Mouse (Mus musculus): Measurements from ENCODE around the gene Etv5.

The Etv5 gene

DNA sequence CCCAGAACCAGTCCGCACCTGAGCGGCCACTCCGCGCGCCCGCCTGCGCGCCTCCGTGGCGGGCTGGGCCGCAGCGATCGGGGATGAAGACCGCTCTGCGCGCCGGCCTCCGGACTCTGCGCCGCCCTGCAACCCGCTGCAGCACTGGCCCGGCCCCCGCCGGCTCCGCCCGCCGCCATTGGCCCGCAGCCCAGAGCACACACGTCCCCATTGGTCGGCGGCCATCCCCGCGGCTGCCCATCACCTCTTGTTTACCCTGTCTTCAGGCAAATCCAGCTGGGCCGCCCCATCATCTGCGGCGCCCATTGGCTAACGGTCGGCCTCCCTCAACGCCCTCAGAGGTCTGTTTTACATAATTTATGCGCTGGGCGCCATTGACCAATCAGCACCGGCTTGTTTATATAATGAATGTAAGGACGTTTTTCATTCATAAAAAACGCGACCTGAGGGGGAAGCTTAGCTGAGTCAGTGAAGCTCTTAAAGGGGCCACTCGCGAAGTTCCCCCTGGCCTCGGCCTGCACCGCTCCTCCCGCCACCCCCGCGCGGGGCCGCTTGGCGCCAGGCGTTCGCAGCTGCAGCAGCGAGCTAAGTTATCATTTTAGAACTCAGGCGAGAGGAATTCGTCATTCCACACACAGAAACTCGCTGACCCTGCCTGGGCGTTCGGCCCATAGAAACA, at the start of gene Etv5:
Gene Etv5 (minus strand): TSS at position 221 of the 679 bp plus-strand sequence.
- 0 out of 2 replicates have a peak, but pooled peaks cover 1% of the 10 kb centered on the region for H3K27me3 ChIP-seq (ENCODE audit: control insufficient read depth, insufficient read depth, low read length, poor library complexity, severe bottlenecking)
- peak; percentile 99 for DNase-seq (ENCODE audit: low read depth, low spot score)
- H3K36me3 ChIP-seq (ENCODE audit: control insufficient read depth, insufficient read depth, low read length, poor library complexity, severe bottlenecking): no peaks in the 10 kb centered on the region

GRCm38 (mm10) chr16:22483900-22484299, 44.4 kb upstream of the Etv5 start:
- Histone ChIP-seq H3K36me3 (ENCODE audit: control insufficient read depth, insufficient read depth, low read length, poor library complexity, severe bottlenecking) (no peaks in the 10 kb centered on the region), H3K27me3 (ENCODE audit: control insufficient read depth, insufficient read depth, low read length, poor library complexity, severe bottlenecking) (no peaks in the 10 kb centered on the region)
- DNase-seq (ENCODE audit: low read depth, low spot score): no peak

GRCm38 (mm10) chr16:22479322-22479721, 39.8 kb upstream of the Etv5 start:
- DNase-seq (ENCODE audit: low read depth, low spot score): no peak
- Histone ChIP-seq H3K27me3 (ENCODE audit: control insufficient read depth, insufficient read depth, low read length, poor library complexity, severe bottlenecking) (no peaks in the 10 kb centered on the region), H3K36me3 (ENCODE audit: control insufficient read depth, insufficient read depth, low read length, poor library complexity, severe bottlenecking) (no peaks in the 10 kb centered on the region)

DNA sequence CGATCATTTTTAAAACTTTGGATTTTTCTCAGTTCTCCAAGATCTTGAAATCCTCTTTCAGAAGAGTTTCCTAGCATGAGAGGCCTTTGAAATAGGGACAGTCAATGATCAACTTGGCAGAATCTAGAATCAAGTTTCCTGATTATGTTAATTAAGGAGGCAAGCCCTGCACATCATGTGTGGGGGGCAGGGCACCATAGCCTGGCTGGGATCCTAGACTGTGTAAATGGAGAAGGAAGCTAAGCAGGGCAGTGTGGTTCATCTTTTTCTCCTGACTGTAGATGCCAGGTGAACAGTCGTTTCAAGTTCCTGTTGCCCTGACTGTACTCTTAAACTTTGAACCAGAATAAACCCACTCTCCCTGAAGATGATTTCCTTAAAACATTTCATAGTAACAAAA, 32.2 kb upstream of the Etv5 start:
- DNase-seq (ENCODE audit: low read depth, low spot score): no peak
- Histone ChIP-seq H3K36me3 (ENCODE audit: control insufficient read depth, insufficient read depth, low read length, poor library complexity, severe bottlenecking) (no peaks in the 10 kb centered on the region; the same call in 1 of the 2 replicates), H3K27me3 (ENCODE audit: control insufficient read depth, insufficient read depth, low read length, poor library complexity, severe bottlenecking) (no peaks in the 10 kb centered on the region; the same call in 1 of the 2 replicates)

DNA sequence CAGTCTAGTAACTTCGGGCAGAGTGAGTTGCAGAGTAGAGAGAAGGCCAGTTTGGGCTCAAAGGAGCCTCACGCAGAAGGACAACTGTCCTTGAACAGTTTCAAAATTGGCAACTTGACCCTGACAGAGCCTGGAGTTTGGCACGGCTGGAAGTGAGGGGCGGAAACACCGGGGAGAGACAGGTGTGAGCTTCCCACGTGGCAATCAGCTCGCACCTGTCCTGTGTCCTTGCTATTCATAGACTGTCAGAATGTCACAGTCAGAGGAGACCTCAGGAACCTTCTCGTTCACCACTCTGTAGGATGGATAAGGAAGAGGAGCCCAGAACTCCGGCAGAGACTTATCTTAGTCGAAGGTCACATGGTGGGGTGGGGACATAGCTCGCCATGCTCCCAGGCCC, 29.9 kb upstream of the Etv5 start:
- H3K36me3 ChIP-seq (ENCODE audit: control insufficient read depth, insufficient read depth, low read length, poor library complexity, severe bottlenecking): no peaks in the 10 kb centered on the region; the same call in 1 of the 2 replicates
- DNase-seq (ENCODE audit: low read depth, low spot score): no peak
- no peaks in the 10 kb centered on the region; the same call in 1 of the 2 replicates for H3K27me3 ChIP-seq (ENCODE audit: control insufficient read depth, insufficient read depth, low read length, poor library complexity, severe bottlenecking)

- no peak for DNase-seq (ENCODE audit: low read depth, low spot score)
- Histone ChIP-seq H3K27me3 (ENCODE audit: control insufficient read depth, insufficient read depth, low read length, poor library complexity, severe bottlenecking) (no peaks in the 10 kb centered on the region; the same call in 1 of the 2 replicates), H3K36me3 (ENCODE audit: control insufficient read depth, insufficient read depth, low read length, poor library complexity, severe bottlenecking) (no peaks in the 10 kb centered on the region)
Measured at GRCm38 (mm10) chr16:22467111-22467510, 27.6 kb upstream of the Etv5 start.

- Histone ChIP-seq H3K27me3 (ENCODE audit: control insufficient read depth, insufficient read depth, low read length, poor library complexity, severe bottlenecking) (no peaks in the 10 kb centered on the region; the same call in 1 of the 2 replicates), H3K36me3 (ENCODE audit: control insufficient read depth, insufficient read depth, low read length, poor library complexity, severe bottlenecking) (no peaks in the 10 kb centered on the region)
- DNase-seq (ENCODE audit: low read depth, low spot score): peak; percentile 59
Measured at GRCm38 (mm10) chr16:22466381-22466780, 26.9 kb upstream of the Etv5 start.

DNA sequence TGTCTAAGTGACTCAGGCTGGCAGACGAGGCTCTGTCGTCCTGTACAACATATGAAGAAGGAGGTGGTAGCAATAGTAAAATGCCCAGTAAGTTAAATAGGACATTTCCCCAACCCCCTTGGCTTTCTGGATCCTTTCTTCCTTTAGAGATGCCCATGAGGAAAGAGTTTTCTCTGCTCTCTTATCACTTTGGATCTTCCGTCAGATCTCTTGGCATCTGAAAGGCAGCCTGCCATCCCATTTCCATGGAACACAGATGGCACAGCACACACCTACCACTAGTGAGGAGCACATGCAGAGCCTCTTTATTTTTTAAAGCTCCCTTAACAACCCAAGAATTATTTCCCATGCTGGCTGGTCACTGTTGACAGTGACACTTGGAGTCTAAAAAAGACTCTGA, 22.7 kb upstream of the Etv5 start:
- DNase-seq (ENCODE audit: low read depth, low spot score): no peak
- no peaks in the 10 kb centered on the region for H3K36me3 ChIP-seq (ENCODE audit: control insufficient read depth, insufficient read depth, low read length, poor library complexity, severe bottlenecking)
- no peaks in the 10 kb centered on the region for H3K27me3 ChIP-seq (ENCODE audit: control insufficient read depth, insufficient read depth, low read length, poor library complexity, severe bottlenecking)

DNA sequence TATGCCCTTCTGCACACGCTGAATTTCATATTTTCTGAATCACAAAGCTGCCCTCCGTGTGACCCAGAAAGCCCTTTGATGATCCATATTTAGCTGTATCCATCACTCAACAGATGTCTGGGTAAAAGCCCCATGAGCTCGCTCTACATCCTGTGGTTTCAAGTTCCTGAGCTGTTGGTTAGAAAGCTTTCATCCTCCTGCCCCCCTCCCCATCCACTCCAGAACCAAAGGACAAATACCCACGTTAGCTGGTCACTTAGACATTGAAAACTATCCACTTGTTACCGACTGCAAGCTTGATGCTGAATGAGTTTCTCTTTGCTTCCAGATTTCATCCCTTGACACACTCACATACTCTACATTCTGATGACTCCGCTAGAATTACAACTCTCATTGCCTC, 22.2 kb upstream of the Etv5 start:
- H3K27me3 ChIP-seq (ENCODE audit: control insufficient read depth, insufficient read depth, low read length, poor library complexity, severe bottlenecking): no peaks in the 10 kb centered on the region
- no peak for DNase-seq (ENCODE audit: low read depth, low spot score)
- H3K36me3 ChIP-seq (ENCODE audit: control insufficient read depth, insufficient read depth, low read length, poor library complexity, severe bottlenecking): no peaks in the 10 kb centered on the region

- no peaks in the 10 kb centered on the region for H3K36me3 ChIP-seq (ENCODE audit: control insufficient read depth, insufficient read depth, low read length, poor library complexity, severe bottlenecking)
- H3K27me3 ChIP-seq (ENCODE audit: control insufficient read depth, insufficient read depth, low read length, poor library complexity, severe bottlenecking): no peaks in the 10 kb centered on the region
- no peak for DNase-seq (ENCODE audit: low read depth, low spot score)
Measured at GRCm38 (mm10) chr16:22460960-22461359, 21.4 kb upstream of the Etv5 start.

DNA sequence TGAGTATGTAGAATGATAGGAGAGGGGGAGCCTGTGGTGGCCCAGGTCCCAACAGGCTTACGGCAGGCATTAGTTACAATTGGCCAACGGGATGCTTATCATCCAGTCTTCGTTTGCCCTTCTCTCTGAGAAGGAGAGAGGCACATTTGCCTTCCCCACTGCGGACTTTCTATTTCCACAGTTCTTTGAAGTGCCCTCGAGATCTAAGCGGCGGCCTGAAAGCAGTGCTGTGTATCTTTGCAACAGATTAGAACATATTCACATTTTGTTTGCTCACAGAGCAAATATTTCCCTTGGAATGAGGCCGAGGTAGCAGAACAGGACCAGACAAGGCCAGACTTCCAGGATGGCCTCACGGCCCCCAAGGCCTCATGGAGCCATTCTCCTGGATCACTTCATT, 12.6 kb upstream of the Etv5 start:
- DNase-seq (ENCODE audit: low read depth, low spot score): no peak
- no peaks in the 10 kb centered on the region for H3K36me3 ChIP-seq (ENCODE audit: control insufficient read depth, insufficient read depth, low read length, poor library complexity, severe bottlenecking)
- H3K27me3 ChIP-seq (ENCODE audit: control insufficient read depth, insufficient read depth, low read length, poor library complexity, severe bottlenecking): no peaks in the 10 kb centered on the region

- no peak for DNase-seq (ENCODE audit: low read depth, low spot score)
- no peaks in the 10 kb centered on the region for H3K27me3 ChIP-seq (ENCODE audit: control insufficient read depth, insufficient read depth, low read length, poor library complexity, severe bottlenecking)
Measured at GRCm38 (mm10) chr16:22448093-22448492, 8.6 kb upstream of the Etv5 start.

DNA sequence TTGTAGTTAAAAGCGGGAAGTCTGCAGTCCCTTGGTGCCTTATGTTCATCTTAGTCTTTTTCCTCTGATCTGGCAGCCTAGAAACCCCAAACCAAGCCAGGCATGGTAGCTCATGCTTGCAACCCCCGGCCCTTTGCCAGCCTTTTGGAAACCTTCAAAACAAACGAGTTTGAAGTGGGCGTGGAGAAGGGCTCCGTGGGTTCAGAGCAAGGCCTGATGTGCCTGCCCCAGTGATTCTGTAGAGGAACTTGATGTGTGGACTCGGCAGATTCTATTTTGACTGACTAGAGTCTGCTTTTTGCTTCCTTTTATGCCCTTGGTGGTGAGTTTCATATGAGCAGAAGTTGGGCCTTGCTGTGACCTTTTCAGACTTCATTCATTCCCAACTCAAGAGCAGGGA, 5.3 kb upstream of the Etv5 start:
- no peaks in the 10 kb centered on the region for H3K36me3 ChIP-seq (ENCODE audit: control insufficient read depth, insufficient read depth, low read length, poor library complexity, severe bottlenecking)
- H3K27me3 ChIP-seq (ENCODE audit: control insufficient read depth, insufficient read depth, low read length, poor library complexity, severe bottlenecking): no peaks in the 10 kb centered on the region
- DNase-seq (ENCODE audit: low read depth, low spot score): peak; percentile 70

More at GRCm38 (mm10) chr16:22448093-22448492, 8.6 kb upstream of the Etv5 start:
- H3K36me3 ChIP-seq (ENCODE audit: control insufficient read depth, insufficient read depth, low read length, poor library complexity, severe bottlenecking): no peaks in the 10 kb centered on the region

DNA sequence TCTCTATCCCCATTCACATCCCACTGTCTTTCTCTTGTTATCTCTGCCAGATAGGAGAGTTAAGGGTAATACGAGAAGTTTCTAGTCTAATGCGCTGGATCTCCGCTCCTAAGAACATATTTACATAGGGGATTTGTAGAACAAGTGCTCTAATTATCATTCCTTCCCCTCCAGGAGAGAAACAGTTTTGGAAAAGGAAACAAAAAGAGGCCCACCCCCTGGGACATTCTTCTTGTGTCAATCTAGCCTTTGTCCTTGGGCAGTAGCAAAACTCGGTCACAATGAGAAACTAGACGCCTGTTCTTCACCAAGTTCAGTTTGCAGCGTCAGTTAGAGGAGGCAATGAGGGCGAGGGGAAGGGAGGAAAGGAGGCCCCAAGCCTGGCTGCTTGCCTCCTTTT, 2.7 kb upstream of the Etv5 start:
- DNase-seq (ENCODE audit: low read depth, low spot score): no peak
- H3K36me3 ChIP-seq (ENCODE audit: control insufficient read depth, insufficient read depth, low read length, poor library complexity, severe bottlenecking): no peaks in the 10 kb centered on the region
- H3K27me3 ChIP-seq (ENCODE audit: control insufficient read depth, insufficient read depth, low read length, poor library complexity, severe bottlenecking): no peaks in the 10 kb centered on the region

DNA sequence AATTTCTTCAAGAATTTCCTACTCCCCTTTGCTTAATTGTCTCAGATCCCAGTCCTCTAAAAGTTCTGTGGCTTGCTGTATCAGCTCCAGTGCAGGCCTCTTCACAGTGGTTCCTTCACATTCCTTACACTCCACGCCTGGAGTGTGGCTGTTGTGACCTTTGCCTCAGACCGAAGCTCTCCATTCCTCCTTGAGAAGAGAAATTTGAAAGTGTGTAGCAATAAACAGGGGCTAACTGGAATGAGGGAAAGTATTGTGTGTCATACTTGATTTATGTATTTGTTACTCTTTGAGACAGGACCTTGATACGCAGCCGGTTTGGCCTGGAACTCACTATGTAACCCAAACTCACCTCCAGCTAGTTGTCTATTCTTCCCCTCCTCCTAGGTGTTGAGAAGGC, 1.8 kb upstream of the Etv5 start:
- Histone ChIP-seq H3K36me3 (ENCODE audit: control insufficient read depth, insufficient read depth, low read length, poor library complexity, severe bottlenecking) (no peaks in the 10 kb centered on the region), H3K27me3 (ENCODE audit: control insufficient read depth, insufficient read depth, low read length, poor library complexity, severe bottlenecking) (no peaks in the 10 kb centered on the region)
- no peak for DNase-seq (ENCODE audit: low read depth, low spot score)

DNA sequence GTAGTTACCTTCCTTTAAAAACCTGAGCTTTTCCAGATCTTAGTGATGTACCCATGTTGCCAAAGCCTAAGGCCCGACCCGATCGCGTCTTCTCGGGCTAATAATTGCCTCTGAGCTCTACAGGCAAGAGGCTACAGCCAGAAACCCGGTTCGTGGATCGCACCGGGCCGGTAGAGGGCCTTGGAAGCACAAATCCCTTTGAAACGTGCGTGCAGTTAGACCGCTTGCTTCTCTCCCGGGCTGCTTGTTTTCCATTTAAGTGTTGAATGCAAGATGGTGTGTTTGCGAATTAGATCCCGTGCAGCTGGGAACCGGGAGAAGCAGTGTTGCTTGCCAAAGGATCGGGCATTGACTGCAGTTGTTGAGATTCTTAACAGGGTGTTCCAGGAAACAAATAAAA, 750 bp upstream of the Etv5 start:
- DNase-seq (ENCODE audit: low read depth, low spot score): peak; percentile 26
- no peaks in the 10 kb centered on the region for H3K36me3 ChIP-seq (ENCODE audit: control insufficient read depth, insufficient read depth, low read length, poor library complexity, severe bottlenecking)

More for the DNA sequence above, 750 bp upstream of the Etv5 start:
- H3K27me3 ChIP-seq (ENCODE audit: control insufficient read depth, insufficient read depth, low read length, poor library complexity, severe bottlenecking): no peaks in the 10 kb centered on the region
